ENCODE assay signal across 8 mouse cellular contexts in the genomic region with DNA sequence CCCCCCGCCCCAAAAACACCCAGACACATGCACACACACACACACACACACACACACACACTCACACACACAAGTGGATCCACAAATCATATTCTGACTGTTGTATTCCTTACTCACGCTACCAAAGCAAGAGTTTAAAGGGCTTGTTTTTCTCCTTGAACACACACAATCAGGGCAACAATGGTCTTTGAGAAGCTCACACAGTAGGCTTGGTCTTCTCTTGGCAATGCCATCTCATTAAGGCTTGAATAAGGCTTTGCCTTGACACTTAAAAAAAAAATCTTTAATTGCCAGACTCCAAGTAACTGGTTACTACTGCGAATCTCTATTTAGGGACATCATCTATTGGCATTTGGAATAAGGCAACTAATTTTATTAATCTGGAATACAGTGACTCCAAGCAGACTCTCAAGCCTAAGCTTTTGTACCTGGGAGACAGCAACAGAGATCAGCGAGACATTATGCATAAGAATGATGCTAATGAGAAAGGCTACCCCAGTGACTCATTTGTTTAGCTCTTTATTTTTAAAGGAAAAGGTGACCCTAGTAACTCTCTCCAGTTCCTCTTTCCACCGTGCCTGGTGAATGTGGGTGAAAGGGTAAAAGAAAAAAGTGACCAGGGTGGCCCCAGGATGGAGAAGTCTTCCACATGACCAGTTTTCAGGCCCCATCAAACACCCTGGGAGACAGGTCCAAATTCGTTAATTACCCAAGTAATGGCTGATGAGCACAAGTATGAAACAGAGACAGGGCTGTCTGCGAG. TPM values are rescaled to one million over a fixed set of nuclear protein-coding genes. Genes with fewer than 3 reads are reported as not detected.
A peak's percentile ranks its signal among the peaks of the same experiment; 100 is the strongest.
DNase-seq lines count a peak whose midpoint lies in the region; ATAC-seq and TF ChIP-seq lines count a peak whose summit lies in the region.

No protein-coding gene starts in this region.

- peaks cover 8% of the 10 kb centered on the region for H3K79me2 ChIP-seq in heart, adult 2 months (replicated peaks; ENCODE audit: control insufficient read depth, insufficient read depth, low read length)
- H3K79me2 ChIP-seq in C2C12 (ENCODE audit: control insufficient read depth, insufficient read depth), result peaks cover 33% of the 10 kb centered on the region

- no peaks in the 10 kb centered on the region for H3K27me3 ChIP-seq in heart, adult 2 months (ENCODE audit: control insufficient read depth, insufficient read depth, low read length)
- no peaks in the 10 kb centered on the region for H3K27me3 ChIP-seq in C2C12 (ENCODE audit: control insufficient read depth, insufficient read depth, insufficient read length)
- H3K27me3 ChIP-seq in forebrain, embryonic 16.5 days (replicated peaks; ENCODE audit: control insufficient read depth, insufficient read depth, low read length), result no peaks in the 10 kb centered on the region
- H3K27me3 ChIP-seq in liver, postnatal 0 days (ENCODE audit: insufficient read depth, low read length), result no peaks in the 10 kb centered on the region

- peak overlapping the region; percentile 90 for H3K9ac ChIP-seq in heart, adult 2 months (ENCODE audit: low read depth, low read length)
- peak overlapping the region; percentile 96 for H3K9ac ChIP-seq in forebrain, embryonic 16.5 days (replicated peaks; ENCODE audit: low read depth, low read length)
- H3K9ac ChIP-seq in liver, postnatal 0 days (replicated peaks), result peak overlapping the region; percentile 91

- no peak for TF ChIP-seq POLR2A in heart, adult 2 months (IDR thresholded peaks at IDR 0.05; ENCODE audit: insufficient read depth, low read depth, low read length)

- no peak for DNase-seq in heart, adult 2 months
- DNase-seq in heart, postnatal 25 days (ENCODE audit: low spot score), result no peak
- no peak for DNase-seq in liver, postnatal 0 days
- no peak for DNase-seq in embryo, embryonic 11 days
- DNase-seq in ovary, postnatal 14 days (ENCODE audit: low spot score), result no peak

- no peak for TF ChIP-seq CTCF in heart, adult 2 months (IDR thresholded peaks at IDR 0.05)
- no peak for TF ChIP-seq CTCF in C2C12 (IDR thresholded peaks at IDR 0.05; ENCODE audit: control insufficient read depth, insufficient read depth, insufficient read length)
- TF ChIP-seq CTCF in liver, postnatal 0 days (IDR thresholded peaks at IDR 0.05; ENCODE audit: low read depth), result no peak

- peak overlapping the region; percentile 90 for H3K4me2 ChIP-seq in forebrain, embryonic 16.5 days (ENCODE audit: low read length)
- peak overlapping the region; percentile 86 for H3K4me2 ChIP-seq in liver, postnatal 0 days (ENCODE audit: low read depth, low read length)

- 21% methylated on average over 7 of the region's 7 CpGs for WGBS in heart, adult 2 months
- WGBS in forebrain, embryonic 16.5 days, result 8% methylated on average over 7 of the region's 7 CpGs
- WGBS in liver, postnatal 0 days (ENCODE audit: insufficient replicate concordance), result 37% methylated on average over 7 of the region's 7 CpGs

- H3K9me3 ChIP-seq in forebrain, embryonic 16.5 days (ENCODE audit: control insufficient read depth, low read length), result no peaks in the 10 kb centered on the region
- H3K9me3 ChIP-seq in liver, postnatal 0 days (ENCODE audit: low read length), result no peaks in the 10 kb centered on the region

- intact Hi-C loops in heart, adult 2 months (cut with DNase I), result loop anchor here (2.0 to 10.0 kb wide), 4 partner anchors 43 to 761 kb away; partner anchors contain the start of genes Ccng2, Nup54 and Rchy1
- intact Hi-C loops in heart, postnatal 25 days (cut with DNase I), result loop anchor here (10.0 kb wide), 1 partner anchor 189 kb away; the partner anchor contains the start of gene Sdad1

- TF ChIP-seq EP300 in heart, adult 2 months (IDR thresholded peaks at IDR 0.05; ENCODE audit: insufficient read depth, low read depth, low read length), result no peak
- no peak for TF ChIP-seq EP300 in liver, postnatal 0 days (IDR thresholded peaks at IDR 0.05; ENCODE audit: low read depth)

- peak overlapping the region; percentile 38 for H3ac ChIP-seq in C2C12 (ENCODE audit: control insufficient read depth, insufficient read length, low read depth)

- ATAC-seq in forebrain, embryonic 16.5 days, result no peak
- peak; percentile 5; the same call in 1 of the 2 replicates for ATAC-seq in liver, postnatal 0 days
- no peak for ATAC-seq in inflammation-experienced regulatory T-cells, adult 6 months

- peaks cover 11% of the 10 kb centered on the region for H3K36me3 ChIP-seq in heart, adult 2 months (ENCODE audit: control insufficient read depth, insufficient read depth, low read length)
- no peaks in the 10 kb centered on the region for H3K36me3 ChIP-seq in C2C12 (ENCODE audit: control insufficient read depth, insufficient read depth)
- no peaks in the 10 kb centered on the region for H3K36me3 ChIP-seq in forebrain, embryonic 16.5 days (ENCODE audit: control insufficient read depth, insufficient read depth)
- no peaks in the 10 kb centered on the region; the same call in 1 of the 2 replicates for H3K36me3 ChIP-seq in liver, postnatal 0 days (replicated peaks; ENCODE audit: insufficient read depth, low read length)

- peaks cover 2% of the 10 kb centered on the region for H3K79me3 ChIP-seq in C2C12 (ENCODE audit: low read depth)

- peak overlapping the region; percentile 100 for H3K27ac ChIP-seq in heart, adult 2 months
- peak overlapping the region; percentile 99 for H3K27ac ChIP-seq in forebrain, embryonic 16.5 days (ENCODE audit: low read length)
- H3K27ac ChIP-seq in liver, postnatal 0 days (ENCODE audit: low read depth), result peak overlapping the region; percentile 98

- peaks cover 19% of the 10 kb centered on the region for H3K4me1 ChIP-seq in heart, adult 2 months (ENCODE audit: control insufficient read depth, insufficient read depth, low read length)
- peaks cover 28% of the 10 kb centered on the region for H3K4me1 ChIP-seq in forebrain, embryonic 16.5 days (replicated peaks; ENCODE audit: control insufficient read depth, insufficient read depth, low read length)
- H3K4me1 ChIP-seq in liver, postnatal 0 days (ENCODE audit: insufficient read depth), result peaks cover 30% of the 10 kb centered on the region

- H3K4me3 ChIP-seq in heart, adult 2 months, result peak overlapping the region; percentile 68
- peak overlapping the region; percentile 76 for H3K4me3 ChIP-seq in C2C12 (ENCODE audit: insufficient read depth, poor library complexity, severe bottlenecking)
- H3K4me3 ChIP-seq in forebrain, embryonic 16.5 days (replicated peaks; ENCODE audit: low read length), result peak overlapping the region; percentile 95
- peak overlapping the region; percentile 85 for H3K4me3 ChIP-seq in liver, postnatal 0 days (ENCODE audit: low read depth, low read length)

TF ChIP-seq in C2C12, 6 proteins besides CTCF, POLR2A, EP300 and RAD21:
- TF ChIP-seq CEBPB (IDR thresholded peaks at IDR 0.05; ENCODE audit: low read depth) (no peak), MYOG (IDR thresholded peaks at IDR 0.05; ENCODE audit: control insufficient read depth, extremely low read depth, insufficient read length) (no peak), USF1 (IDR thresholded peaks at IDR 0.05; ENCODE audit: low read depth) (no peak), FOSL1 (IDR thresholded peaks at IDR 0.05; ENCODE audit: insufficient read depth, low read length, poor library complexity, severe bottlenecking) (no peak), MAX (IDR thresholded peaks at IDR 0.05) (no peak), MYOD1 (IDR thresholded peaks at IDR 0.05; ENCODE audit: control insufficient read depth, insufficient read length, low read depth) (no peak)
TF ChIP-seq in C2C12: peak in this region for 0.

RNA-seq across cellular contexts. Expression of gene Scarb2, which starts 2.6 kb away (rescaled TPM):
- total RNA-seq in heart, adult 2 months (2021), result 10 to 100 TPM; 76.7 to 85.9 TPM
- polyA plus RNA-seq in heart, adult 2 months (2012; rRNA removed), result 38.5 and 74.6 TPM in 2 replicates
- 10 to 100 TPM; 70.5 to 74.6 TPM for total RNA-seq in heart, postnatal 25 days (2021)
- polyA plus RNA-seq in C2C12 (2012; fragmentation: generic; extraction: Trizol), result 23.6 TPM
- polyA plus RNA-seq in forebrain, embryonic 16.5 days (2015; fragmentation: Nextera tagmentation; extraction: Ambion mirVana), result 25.1 and 27.0 TPM in 2 replicates
- polyA plus RNA-seq in liver, postnatal 0 days (2015; fragmentation: Nextera tagmentation; extraction: Ambion mirVana), result 16.3 and 16.5 TPM in 2 replicates
- 1 to 10 TPM; 8.3 to 9.2 (median 8.5) TPM for polyA plus RNA-seq in inflammation-experienced regulatory T-cells, adult 6 months (2017; shearing (Covaris generic))

RNA-seq across cellular contexts. Expression of gene Fam47e, which starts 50.8 kb away (rescaled TPM):
- total RNA-seq in heart, adult 2 months (2021), result not detected
- 0.23 TPM in 1 of 2 replicates, not detected in the other for polyA plus RNA-seq in heart, adult 2 months (2012; rRNA removed)
- not detected for total RNA-seq in heart, postnatal 25 days (2021)
- polyA plus RNA-seq in C2C12 (2012; fragmentation: generic; extraction: Trizol), result not detected
- polyA plus RNA-seq in forebrain, embryonic 16.5 days (2015; fragmentation: Nextera tagmentation; extraction: Ambion mirVana), result 0.43 and 0.77 TPM in 2 replicates
- 8.4 and 9.8 TPM in 2 replicates for polyA plus RNA-seq in liver, postnatal 0 days (2015; fragmentation: Nextera tagmentation; extraction: Ambion mirVana)
- not detected for polyA plus RNA-seq in inflammation-experienced regulatory T-cells, adult 6 months (2017; shearing (Covaris generic))
